Mouse (Mus musculus) CH12F3 (cell line): ENCODE measurements around the gene Ctsh.
"Not testable (repeated sequence)": the region's sequence is repeated elsewhere in the genome, so short reads cannot be mapped to it uniquely, and the experiment has no call there.

Source experiments
- in situ Hi-C: fragments of 300-500 bp; cut with MboI; formaldehyde crosslinking; loops from 2 replicates; pipeline ENCODE4 v1.14.3; 2020; ENCODE audit warnings: low sequenced_read_pairs

Gene Ctsh

GRCm38 (mm10) chr9:90053852-90054251 is at the start of gene Ctsh:
Gene Ctsh, plus strand, starts transcription at chr9:90054152.
- in situ Hi-C loops: no loop called here

- in situ Hi-C loops: no loop called here
Measured at GRCm38 (mm10) chr9:90006432-90006831, 47.5 kb upstream of the Ctsh start.

GRCm38 (mm10) chr9:90007094-90007493 is 46.9 kb upstream of the Ctsh start:
- in situ Hi-C loops: no loop called here

GRCm38 (mm10) chr9:90008138-90008537 is 45.8 kb upstream of the Ctsh start:
- in situ Hi-C loops: no loop called here

- in situ Hi-C loops: no loop called here
Measured at GRCm38 (mm10) chr9:90011849-90012248, 42.1 kb upstream of the Ctsh start.

- in situ Hi-C loops: no loop called here
Measured at GRCm38 (mm10) chr9:90014649-90015048, 39.3 kb upstream of the Ctsh start.

GRCm38 (mm10) chr9:90016204-90016603 is 37.7 kb upstream of the Ctsh start:
- in situ Hi-C loops: no loop called here

- in situ Hi-C loops: no loop called here
Measured at GRCm38 (mm10) chr9:90020866-90021265, 33.1 kb upstream of the Ctsh start.

GRCm38 (mm10) chr9:90021442-90021841 is 32.5 kb upstream of the Ctsh start:
- in situ Hi-C loops: no loop called here

GRCm38 (mm10) chr9:90027709-90028108 is 26.2 kb upstream of the Ctsh start:
- in situ Hi-C loops: no loop called here

- in situ Hi-C loops: no loop called here
Measured at GRCm38 (mm10) chr9:90033922-90034321, 20.0 kb upstream of the Ctsh start.

- in situ Hi-C loops: no loop called here
Measured at GRCm38 (mm10) chr9:90035168-90035567, 18.8 kb upstream of the Ctsh start.

GRCm38 (mm10) chr9:90035794-90036193 is 18.2 kb upstream of the Ctsh start:
- in situ Hi-C loops: no loop called here

GRCm38 (mm10) chr9:90036313-90036712 is 17.6 kb upstream of the Ctsh start:
- in situ Hi-C loops: no loop called here

GRCm38 (mm10) chr9:90038535-90038934 is 15.4 kb upstream of the Ctsh start:
- in situ Hi-C loops: no loop called here

- in situ Hi-C loops: no loop called here
Measured at GRCm38 (mm10) chr9:90040916-90041315, 13.0 kb upstream of the Ctsh start.

- in situ Hi-C loops: no loop called here
Measured at GRCm38 (mm10) chr9:90041556-90041955, 12.4 kb upstream of the Ctsh start.

GRCm38 (mm10) chr9:90042906-90043305 is 11.0 kb upstream of the Ctsh start:
- in situ Hi-C loops: not testable (repeated sequence)

GRCm38 (mm10) chr9:90045191-90045590 is 8.8 kb upstream of the Ctsh start:
- in situ Hi-C loops: no loop called here

GRCm38 (mm10) chr9:90047937-90048627 is 5.9 kb upstream of the Ctsh start:
- in situ Hi-C loops: no loop called here

GRCm38 (mm10) chr9:90054371-90055145 is 606 bp downstream of the Ctsh start:
- in situ Hi-C loops: no loop called here

GRCm38 (mm10) chr9:90055409-90055808 is 1.5 kb downstream of the Ctsh start:
- in situ Hi-C loops: no loop called here
